In the genomic region with DNA sequence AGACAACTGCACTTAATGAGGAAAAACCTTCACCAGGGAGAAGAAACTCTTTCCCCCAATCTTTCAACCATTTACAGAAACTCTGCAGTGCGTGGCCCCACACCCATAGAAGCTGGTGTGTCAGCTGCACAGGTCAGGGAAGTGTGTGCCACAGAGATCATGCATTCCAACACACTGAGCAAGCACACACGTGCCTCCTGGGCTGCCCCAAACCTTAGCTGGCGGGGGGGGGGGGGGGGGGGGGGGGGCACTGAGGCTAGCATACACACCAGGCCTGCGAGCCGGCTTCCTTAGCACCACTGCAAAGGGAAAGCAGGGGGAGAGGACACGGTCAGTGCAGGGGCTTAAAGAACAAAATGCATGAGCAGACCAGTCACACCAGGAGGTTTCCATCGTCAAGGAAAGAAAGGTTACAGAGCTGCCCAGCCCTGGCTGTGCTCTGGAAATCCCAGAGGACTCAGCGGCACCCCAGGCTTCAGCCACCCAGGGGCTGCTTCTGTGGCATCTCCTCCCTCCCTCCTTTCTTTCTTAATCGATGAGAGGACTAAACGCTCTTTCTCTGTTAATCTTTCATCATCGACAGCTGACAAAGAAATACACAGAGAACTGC, we compare ENCODE assay signal across 9 mouse cellular contexts. TPM values are rescaled to one million over a fixed set of nuclear protein-coding genes. Genes with fewer than 3 reads are reported as not detected.
DNase-seq lines count a peak whose midpoint lies in the region; ATAC-seq and TF ChIP-seq lines count a peak whose summit lies in the region.
"Had no signal": no experiment of that assay in that cellular context is flagged by ENCODE, and none has a peak within 500 bp of the region (broad histone marks: within the 10 kb centered on the region; RNA-seq: fewer than 3 reads in every experiment).

No protein-coding gene starts in this region.

- H3K9ac ChIP-seq in kidney, embryonic 14.5 days (ENCODE audit: low read depth, low read length), result no peak overlapping the region
- H3K9ac ChIP-seq in heart, embryonic 14.5 days (ENCODE audit: low read length), result peak overlapping the region; percentile 57; the same call in 1 of the 2 replicates
- H3K9ac ChIP-seq in midbrain, embryonic 12.5 days (replicated peaks), result 0 out of 2 replicates have a peak overlapping the region, but pooled peaks have one; percentile 17
- H3K9ac ChIP-seq: lung, embryonic 15.5 days had no signal

- WGBS in kidney, embryonic 14.5 days, result 40% methylated on average over 9 of the region's 11 CpGs
- 21% methylated on average over 8 of the region's 11 CpGs for WGBS in heart, embryonic 14.5 days
- 10% methylated on average over 8 of the region's 11 CpGs for WGBS in midbrain, embryonic 12.5 days
- WGBS in thymus, adult 2 months, result 62% methylated on average over 8 of the region's 11 CpGs

- no peak for TF ChIP-seq CTCF in thymus, adult 2 months (IDR thresholded peaks at IDR 0.05; ENCODE audit: borderline replicate concordance, control insufficient read depth, extremely low read depth, insufficient read depth, low read length, poor library complexity)

- H3K27me3 ChIP-seq in kidney, embryonic 14.5 days (ENCODE audit: control insufficient read depth, insufficient read depth, low read length), result no peaks in the 10 kb centered on the region
- no peaks in the 10 kb centered on the region for H3K27me3 ChIP-seq in heart, embryonic 14.5 days (ENCODE audit: control insufficient read depth, insufficient read depth, low read length)
- no peaks in the 10 kb centered on the region for H3K27me3 ChIP-seq in midbrain, embryonic 12.5 days
- no peaks in the 10 kb centered on the region for H3K27me3 ChIP-seq in thymus, adult 2 months (ENCODE audit: control insufficient read depth, insufficient read depth, low read length)
- H3K27me3 ChIP-seq: lung, embryonic 15.5 days had no signal

- ATAC-seq in kidney, embryonic 14.5 days (ENCODE audit: low FRiP score, low TSS enrichment), result peak; percentile 54
- ATAC-seq in heart, embryonic 14.5 days (ENCODE audit: insufficient number of reproducible peaks, insufficient read depth, low FRiP score, low read depth), result peak; percentile 52
- peak; percentile 12; the same call in 1 of the 2 replicates for ATAC-seq in midbrain, embryonic 12.5 days (ENCODE audit: low FRiP score, low read depth)

- 0 out of 2 replicates have a peak, but pooled peaks cover 2% of the 10 kb centered on the region for H3K36me3 ChIP-seq in kidney, embryonic 14.5 days (ENCODE audit: control insufficient read depth, insufficient read depth, low read length)
- no peaks in the 10 kb centered on the region for H3K36me3 ChIP-seq in heart, embryonic 14.5 days (ENCODE audit: control insufficient read depth, insufficient read depth, low read length)
- H3K36me3 ChIP-seq in midbrain, embryonic 12.5 days, result no peaks in the 10 kb centered on the region
- no peaks in the 10 kb centered on the region for H3K36me3 ChIP-seq in thymus, adult 2 months (ENCODE audit: control insufficient read depth, insufficient read depth, low read length)
- H3K36me3 ChIP-seq: lung, embryonic 15.5 days had no signal

- H3K4me2 ChIP-seq in kidney, embryonic 14.5 days (replicated peaks; ENCODE audit: low read depth, low read length), result no peak overlapping the region
- H3K4me2 ChIP-seq in heart, embryonic 14.5 days (ENCODE audit: low read length), result peak overlapping the region; percentile 52
- peak overlapping the region; percentile 33 for H3K4me2 ChIP-seq in midbrain, embryonic 12.5 days (replicated peaks)
- H3K4me2 ChIP-seq: lung, embryonic 15.5 days had no signal

- H3K9me3 ChIP-seq in kidney, embryonic 14.5 days (ENCODE audit: control insufficient read depth, low read length), result no peaks in the 10 kb centered on the region
- no peaks in the 10 kb centered on the region for H3K9me3 ChIP-seq in heart, embryonic 14.5 days (ENCODE audit: control insufficient read depth, low read length)
- H3K9me3 ChIP-seq in midbrain, embryonic 12.5 days, result no peaks in the 10 kb centered on the region
- H3K9me3 ChIP-seq: lung, embryonic 15.5 days had no signal

- H3K4me1 ChIP-seq in kidney, embryonic 14.5 days (ENCODE audit: control insufficient read depth, insufficient read depth, low read length), result peaks cover 17% of the 10 kb centered on the region
- H3K4me1 ChIP-seq in heart, embryonic 14.5 days (ENCODE audit: control insufficient read depth in 2 of 2, insufficient read depth in 2 of 2, low read length in 2 of 2), result peaks cover 15 to 51% of the 10 kb centered on the region in 2 experiments
- peaks cover 42% of the 10 kb centered on the region for H3K4me1 ChIP-seq in midbrain, embryonic 12.5 days
- H3K4me1 ChIP-seq in thymus, adult 2 months (replicated peaks; ENCODE audit: control insufficient read depth, insufficient read depth, low read length), result no peaks in the 10 kb centered on the region

- DNase-seq in kidney, adult 11 months, result no peak
- DNase-seq in NIH3T3 (ENCODE audit: low read depth) (peak; percentile 75), liver (no peak)
- DNase-seq in thymus, adult 2 months, result no peak
- DNase-seq in B cell, adult 2 months, result no peak

- peak overlapping the region; percentile 2; the same call in 1 of the 2 replicates for H3K27ac ChIP-seq in kidney, embryonic 14.5 days (ENCODE audit: low read depth, low read length)
- peak overlapping the region; percentile 70 to 72; a peak in 3 of 4 replicates for H3K27ac ChIP-seq in heart, embryonic 14.5 days (replicated peaks in 1 of 2; ENCODE audit: control insufficient read depth in 1 of 2, insufficient read depth in 1 of 2, low read depth in 2 of 2, low read length in 2 of 2)
- H3K27ac ChIP-seq in midbrain, embryonic 12.5 days (replicated peaks), result peak overlapping the region; percentile 52
- H3K27ac ChIP-seq in thymus, adult 2 months (ENCODE audit: control insufficient read depth, insufficient read depth, low read length), result no peak overlapping the region
- H3K27ac ChIP-seq: lung, embryonic 15.5 days had no signal

- no peak for TF ChIP-seq POLR2A in thymus, adult 2 months (IDR thresholded peaks at IDR 0.05; ENCODE audit: control insufficient read depth, extremely low read depth, insufficient read depth, low read length, poor library complexity)

- no peak overlapping the region for H3K4me3 ChIP-seq in kidney, embryonic 14.5 days (ENCODE audit: low read length)
- no peak overlapping the region for H3K4me3 ChIP-seq in heart, embryonic 14.5 days (ENCODE audit: control insufficient read depth in 1 of 2, insufficient read depth in 1 of 2, low read depth in 1 of 2, low read length in 2 of 2)
- no peak overlapping the region for H3K4me3 ChIP-seq in midbrain, embryonic 12.5 days
- H3K4me3 ChIP-seq in thymus, adult 2 months (ENCODE audit: control insufficient read depth, insufficient read depth, low read length), result no peak overlapping the region
- H3K4me3 ChIP-seq: lung, embryonic 15.5 days had no signal

RNA-seq across cellular contexts. Expression of a gene that starts 11.3 kb away (rescaled TPM):
- polyA plus RNA-seq in kidney, embryonic 14.5 days (2014; fragmentation: Nextera tagmentation; extraction: Ambion mirVana), result 72.6 and 135 TPM in 2 replicates
- 45.1 and 47.6 TPM in 2 replicates for polyA plus RNA-seq in heart, embryonic 14.5 days (2014; fragmentation: Nextera tagmentation; extraction: Ambion mirVana)
- 72.5 and 77.2 TPM in 2 replicates for polyA plus RNA-seq in midbrain, embryonic 12.5 days (2016; fragmentation: Nextera tagmentation; extraction: Ambion mirVana)
- 1.8 and 1.9 TPM in 2 replicates for polyA plus RNA-seq in thymus, adult 2 months (2012; rRNA removed)

Comparison
In these comparisons a context has a peak if more than half of its experiments do, and no peak if none do; other contexts are left out.
1. RNA of a gene that starts 11.3 kb away (polyA plus RNA-seq): 72.6 to 135 TPM in kidney, embryonic 14.5 days, 72.5 to 77.2 TPM in midbrain, embryonic 12.5 days and 45.1 to 47.6 TPM in heart, embryonic 14.5 days; 1.8 to 1.9 TPM in thymus, adult 2 months; every median in the first group is over 10 times any median in the second.
2. Peak in every context shown above with its lines, with median percentiles within 50 percentile points of each other: ATAC-seq.